Mouse (Mus musculus) v-Abl transformed pro-B cells (cell line): Measurements from ENCODE around the gene Fam169b.

Experiments used
- in situ Hi-C, 2 experiments: fragments of 400-800 bp; cut with MboI; formaldehyde crosslinking; loops; one replicate each; pipeline ENCODE4 v1.15.1; 2025; ENCODE audit not compliant: unreplicated experiment in 2 of 2

Fam169b gene

DNA sequence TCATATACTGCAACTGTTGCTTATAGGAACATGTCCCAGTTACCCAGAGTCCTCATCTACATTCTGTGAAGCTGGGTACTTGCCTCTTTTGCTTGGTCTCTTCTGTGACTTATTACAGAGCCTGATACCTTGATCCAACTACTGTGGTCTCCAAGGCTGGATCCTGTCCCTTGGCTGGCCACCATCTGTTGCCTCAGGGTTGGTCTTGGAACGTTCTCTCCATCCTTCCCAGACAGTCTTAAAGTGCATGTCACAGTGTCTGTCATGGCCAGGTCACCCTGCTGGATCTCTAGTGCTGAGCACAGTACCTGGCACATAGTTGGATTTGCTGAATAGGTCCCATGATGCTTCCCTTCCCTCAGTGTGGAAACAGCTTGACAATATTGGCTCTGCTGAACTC, 40.6 kb downstream of the Fam169b start:
- in situ Hi-C loops = no loop called here

DNA sequence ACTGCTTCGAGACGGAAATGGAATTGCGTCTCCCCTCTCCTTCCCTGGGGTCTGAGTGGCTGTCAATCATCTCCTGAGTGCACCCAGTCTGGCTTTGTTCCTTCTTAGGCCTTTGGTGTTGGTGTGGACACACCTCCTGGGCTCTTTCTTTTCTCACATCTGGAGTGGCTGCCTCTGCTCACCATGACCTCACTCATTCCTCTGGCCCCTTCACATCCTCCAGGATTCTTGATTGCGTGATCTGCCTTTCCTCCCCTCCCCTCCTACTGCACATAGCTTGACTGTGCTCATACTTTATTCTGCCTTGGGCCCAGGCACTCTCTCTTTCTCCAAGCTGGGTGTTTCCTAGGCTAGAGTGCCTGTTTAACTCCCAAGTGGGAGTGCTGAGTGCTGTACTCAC, 41.4 kb downstream of the Fam169b start:
- in situ Hi-C loops = no loop called here

DNA sequence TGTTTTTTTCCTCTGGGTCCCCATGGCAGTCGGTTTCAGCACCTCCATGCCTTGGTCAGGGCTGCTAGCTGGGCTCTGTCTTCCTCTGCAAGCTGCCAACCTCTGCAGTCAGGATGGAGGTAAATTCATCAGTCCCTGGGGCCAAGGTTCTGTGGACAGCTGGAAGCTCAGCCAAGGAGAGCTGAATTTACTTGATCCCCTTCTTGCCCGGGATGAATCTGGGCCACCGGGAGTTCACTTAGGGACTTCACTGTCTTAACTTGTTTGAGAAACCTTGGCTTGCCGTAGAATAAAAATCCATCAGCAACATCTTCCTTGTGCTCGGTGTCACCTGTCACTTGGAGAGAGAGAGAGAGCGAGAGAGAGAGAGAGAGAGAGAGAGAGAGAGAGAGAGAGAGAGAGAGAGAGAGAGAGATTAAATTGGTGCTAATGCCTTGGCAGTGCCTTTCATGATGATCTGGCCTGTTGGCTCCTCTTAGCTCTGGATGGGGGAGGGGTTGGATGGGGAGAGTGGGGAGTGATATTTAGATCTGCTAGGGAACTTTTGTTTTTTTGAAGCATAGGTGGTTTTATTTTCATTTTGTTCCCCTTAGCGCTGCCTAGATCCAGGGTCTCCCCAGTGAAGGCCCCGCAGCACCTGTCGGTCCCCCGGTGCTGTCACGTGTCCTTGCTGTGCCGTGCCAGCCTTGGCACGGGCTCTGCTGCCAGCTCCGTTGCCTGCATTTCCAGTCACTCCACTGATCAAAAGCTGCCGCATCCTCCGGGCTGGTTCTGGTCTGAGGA, 44.6 kb downstream of the Fam169b start:
- in situ Hi-C loops = no loop called here

DNA sequence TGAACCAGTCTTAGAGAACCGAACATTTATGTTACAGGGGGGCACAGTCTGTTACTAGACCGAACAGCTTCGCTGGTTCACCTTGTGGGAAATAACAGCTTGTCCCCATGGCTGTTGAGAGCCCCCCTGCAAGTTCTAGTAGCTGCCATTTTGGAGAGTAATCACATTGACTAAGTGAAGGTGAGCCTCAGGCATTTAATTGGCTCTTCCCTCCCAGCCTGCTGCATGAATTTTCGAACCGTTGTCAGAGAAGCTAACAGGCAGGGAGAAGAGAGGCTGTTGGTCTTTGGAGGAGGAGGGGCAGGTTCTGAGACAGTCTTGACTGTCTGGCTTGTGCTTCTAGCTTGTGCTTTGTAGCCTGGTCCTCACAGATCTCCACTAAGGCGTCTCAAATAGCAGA, 45.3 kb downstream of the Fam169b start:
- in situ Hi-C loops = no loop called here

DNA sequence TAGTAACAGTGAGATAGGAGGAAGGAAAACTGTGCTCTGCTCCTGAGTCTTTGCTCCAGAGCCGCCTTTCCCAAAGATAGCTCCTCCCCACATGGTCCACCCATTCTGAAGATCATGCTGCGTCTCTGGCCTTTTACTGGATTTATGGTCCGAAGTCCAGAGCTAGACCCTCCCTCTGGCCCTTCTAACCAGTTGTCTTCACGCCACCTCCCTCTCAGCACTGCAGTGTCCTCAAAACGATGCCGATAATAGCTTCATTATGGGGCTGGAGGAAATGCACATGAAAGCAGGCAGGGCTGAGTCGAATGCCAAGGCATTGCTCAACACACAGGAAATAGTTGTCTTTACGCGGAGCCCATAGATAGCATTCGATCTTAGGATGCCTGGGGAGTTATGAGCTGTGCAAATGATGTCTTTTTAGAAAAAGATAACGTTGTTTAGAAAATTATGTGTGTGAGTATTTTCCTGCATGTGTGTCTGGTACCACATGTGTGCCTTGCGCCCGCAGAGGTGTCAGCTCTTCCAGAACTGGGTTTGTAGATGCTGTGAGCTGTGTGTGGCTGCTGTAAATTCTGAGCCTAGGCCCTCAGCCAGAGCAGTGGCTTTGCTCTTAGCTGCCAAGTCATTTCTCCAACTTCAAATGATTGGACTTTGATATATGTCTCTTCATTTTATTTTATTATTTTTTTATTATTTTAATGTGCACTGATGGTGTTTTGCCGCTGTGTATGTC, 46.6 kb downstream of the Fam169b start:
- in situ Hi-C loops = no loop called here

DNA sequence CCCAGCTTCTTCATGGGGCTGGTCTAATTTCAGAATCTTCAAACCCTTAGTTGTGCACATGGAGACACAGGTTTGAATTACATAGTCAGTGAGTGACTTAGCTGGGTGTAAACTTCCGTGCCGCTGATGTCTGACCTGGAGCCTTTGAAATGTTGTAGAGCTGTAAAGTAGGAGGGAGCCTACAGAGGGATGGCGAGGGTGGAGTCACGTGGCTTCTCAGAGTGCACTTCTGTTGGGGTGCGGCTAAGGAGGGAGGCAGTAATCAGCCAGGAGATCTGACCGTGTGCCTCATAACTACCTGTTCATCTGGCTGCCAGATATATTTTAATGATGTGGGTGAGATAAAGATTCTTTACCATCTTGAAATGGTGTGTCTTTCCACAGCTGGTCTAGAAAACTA, 49.4 kb downstream of the Fam169b start:
- in situ Hi-C loops = no loop called here

DNA sequence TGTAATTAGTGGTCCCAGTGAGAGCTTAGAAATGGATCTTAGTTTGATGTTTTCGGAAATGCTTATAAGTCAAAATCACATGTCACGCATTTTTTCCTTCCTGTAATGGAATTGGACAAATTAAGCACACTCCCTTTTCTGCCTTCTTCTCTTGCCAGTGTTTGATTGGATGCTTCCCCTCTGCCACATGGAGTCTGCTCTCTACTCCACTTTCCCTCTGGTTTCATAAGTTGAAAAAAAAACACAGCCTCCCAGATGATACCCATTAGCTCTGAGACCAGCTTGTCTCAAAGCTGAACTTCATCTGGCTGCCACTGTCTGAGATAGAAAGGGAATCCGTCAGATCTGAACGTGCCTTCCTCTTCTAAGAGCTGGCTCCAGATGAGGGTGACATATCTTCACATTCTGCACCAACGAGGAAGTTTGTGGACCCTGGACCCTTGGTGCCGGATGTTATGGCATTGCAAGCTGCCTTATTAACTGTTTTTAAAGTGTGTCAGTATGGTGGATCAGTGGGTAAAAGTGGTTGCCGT, 52.6 kb downstream of the Fam169b start:
- in situ Hi-C loops = no loop called here

DNA sequence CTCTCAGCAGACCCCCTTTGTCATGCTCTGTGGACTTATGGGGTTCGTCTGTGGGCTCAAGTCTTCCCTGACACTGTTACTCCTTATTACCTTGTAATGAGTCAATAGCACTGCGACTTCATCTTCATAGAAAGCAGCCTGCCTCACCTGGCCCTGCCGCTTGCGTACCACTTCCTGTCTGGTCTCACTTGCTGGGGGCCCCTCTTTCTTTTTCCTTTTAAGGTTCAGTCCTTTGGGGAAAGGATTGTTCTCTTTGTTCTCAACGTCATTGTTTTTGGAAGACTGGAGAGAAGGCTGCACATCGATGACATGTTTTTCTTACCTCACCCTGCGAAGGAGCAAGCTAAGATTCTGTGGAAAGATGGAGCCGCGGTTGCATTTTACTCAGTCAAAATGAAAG, 55.4 kb downstream of the Fam169b start:
- in situ Hi-C loops = no loop called here

DNA sequence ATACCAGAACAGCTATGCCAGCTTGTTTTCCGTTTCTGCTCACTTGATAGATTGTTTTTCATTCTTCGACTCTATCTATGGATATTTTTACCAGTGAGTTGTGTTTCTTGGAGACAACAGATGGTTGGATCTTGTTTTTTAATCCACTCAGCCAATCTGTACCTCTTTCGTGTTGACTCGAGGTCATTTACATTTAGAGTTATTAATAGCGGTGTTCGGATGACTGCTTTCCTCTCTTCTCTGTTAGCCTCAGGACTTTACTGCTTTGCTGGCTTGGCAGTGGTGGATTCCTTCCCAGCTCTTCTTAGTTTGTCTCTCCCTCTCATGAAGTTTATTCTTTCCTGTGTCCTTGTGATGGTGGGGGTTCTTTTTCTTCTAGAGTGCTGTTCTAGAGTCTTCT, 59.2 kb downstream of the Fam169b start:
- in situ Hi-C loops = no loop called here

DNA sequence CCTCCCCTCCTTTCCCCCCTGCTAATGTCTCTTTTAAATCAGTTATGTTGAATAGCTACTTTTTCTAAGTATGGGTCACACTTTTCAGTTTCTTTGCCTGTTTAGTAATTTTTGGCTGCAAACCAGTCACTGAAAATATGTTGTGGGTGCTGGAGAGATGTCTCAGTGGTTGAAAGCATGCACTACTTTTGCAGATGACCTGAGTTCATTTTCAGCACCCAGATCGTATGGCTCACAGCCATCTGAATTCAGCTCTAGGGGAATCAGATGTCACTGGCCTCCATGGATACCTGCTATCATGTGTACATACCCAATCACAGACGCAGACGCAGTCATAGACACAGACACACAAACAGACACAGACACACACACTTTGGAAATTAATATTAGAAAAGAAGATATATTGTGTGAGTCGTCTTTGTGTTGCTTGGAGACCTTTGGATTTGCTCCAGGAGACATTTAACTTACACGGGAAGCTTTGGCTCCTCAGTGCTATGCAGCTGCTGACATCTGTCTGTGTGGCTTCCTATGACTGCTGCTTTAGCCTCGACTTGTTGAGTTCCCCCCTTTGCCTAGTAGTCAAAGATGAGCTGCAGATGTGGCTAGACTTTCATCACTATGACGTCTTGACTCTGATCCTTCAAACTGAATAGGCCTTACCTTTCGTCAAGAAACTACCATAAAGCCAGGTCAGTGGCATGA, 63.6 kb downstream of the Fam169b start:
- in situ Hi-C loops = no loop called here

DNA sequence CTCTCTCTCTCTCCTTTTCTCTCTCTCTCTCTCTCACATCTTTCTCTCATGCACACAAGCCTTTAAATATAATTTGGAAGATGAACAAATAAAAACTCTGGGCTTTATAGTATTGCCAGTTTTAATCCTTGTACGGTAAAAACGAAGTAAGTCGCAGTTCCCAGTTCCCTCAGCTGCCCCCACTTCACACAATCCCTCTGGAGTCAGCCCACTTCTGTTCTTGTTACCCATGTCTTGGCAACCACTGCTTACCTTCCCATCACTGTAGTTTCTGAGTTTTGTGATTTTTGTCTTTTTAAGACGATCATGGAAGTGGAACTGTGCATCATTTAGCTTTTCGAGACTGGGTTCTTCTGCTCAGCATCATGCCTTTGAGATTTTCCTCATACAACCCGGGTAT, 65.0 kb downstream of the Fam169b start:
- in situ Hi-C loops = no loop called here

DNA sequence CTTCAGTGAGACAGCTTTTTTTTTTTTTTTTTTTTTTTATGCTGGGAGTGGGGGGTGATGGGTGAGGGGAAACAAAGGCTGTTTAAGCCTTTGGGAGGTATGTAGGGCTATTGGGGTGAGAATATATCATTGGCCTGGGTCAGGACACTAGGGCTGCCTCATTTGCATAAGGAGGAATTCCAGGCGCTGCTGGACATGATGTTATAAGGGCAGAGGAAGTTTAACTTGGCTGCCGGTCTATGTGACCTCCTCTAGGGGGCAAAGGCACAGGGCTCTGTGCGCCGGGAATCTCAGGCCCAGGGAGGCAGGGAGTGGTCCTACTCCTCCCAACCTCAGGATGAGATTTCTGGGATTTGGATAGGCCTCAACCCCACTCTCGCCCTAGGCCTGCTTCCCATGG, 70.9 kb downstream of the Fam169b start:
- in situ Hi-C loops = no loop called here

DNA sequence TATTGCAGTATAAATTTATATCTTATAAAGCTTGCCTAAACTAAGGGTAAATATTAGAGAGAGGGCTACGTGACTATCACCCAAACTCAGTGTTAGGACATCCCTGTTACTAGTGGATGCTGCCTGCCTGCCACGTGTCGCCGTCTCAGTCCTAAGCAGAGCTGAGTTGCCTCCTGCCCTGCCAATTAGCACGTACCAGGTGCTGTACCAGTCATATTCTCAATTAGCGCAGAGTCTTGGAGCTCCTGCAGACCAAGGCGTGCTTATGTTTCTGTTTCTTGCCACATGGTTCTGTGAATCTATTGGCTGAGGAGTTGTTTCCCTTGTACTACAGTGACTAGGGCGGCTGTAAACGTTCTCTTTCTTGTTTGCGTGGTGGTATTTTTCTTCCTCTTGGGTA, 72.3 kb downstream of the Fam169b start:
- in situ Hi-C loops = no loop called here

DNA sequence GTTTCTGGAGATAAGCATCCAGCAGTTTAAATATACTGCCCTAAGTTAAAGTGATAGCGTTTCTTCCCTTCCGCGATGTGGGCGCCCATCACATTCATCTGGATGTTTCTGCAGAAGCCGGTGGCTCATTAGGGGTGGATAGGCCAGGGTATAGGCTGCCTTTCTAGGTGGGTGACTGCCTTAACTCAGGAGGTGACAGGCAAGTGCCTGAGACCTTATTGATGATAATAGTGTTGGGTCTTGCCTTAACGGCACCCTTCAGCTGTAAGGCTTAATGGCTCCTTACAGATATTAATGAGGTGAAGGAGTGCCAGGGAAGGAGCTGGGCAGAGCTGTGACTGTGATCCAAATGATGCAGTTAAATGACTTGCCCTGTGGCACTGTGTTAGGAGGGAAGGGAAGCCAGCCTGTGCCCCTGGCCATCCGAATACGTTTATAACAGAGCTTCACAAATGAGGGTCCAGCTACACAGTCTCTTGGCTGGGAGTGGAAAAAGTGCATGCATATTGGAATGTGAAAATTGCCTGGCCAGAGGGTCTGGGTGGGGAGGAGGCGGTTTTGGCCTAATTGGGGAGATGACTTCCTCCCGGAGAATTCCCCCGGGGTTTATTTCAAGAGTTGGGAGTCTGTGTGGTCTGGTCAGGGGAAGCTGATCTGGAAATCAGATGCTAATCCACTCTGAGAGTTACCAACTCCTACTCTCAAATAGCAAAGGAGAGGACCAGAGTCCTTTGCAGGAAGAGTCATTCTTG, 81.9 kb downstream of the Fam169b start:
- in situ Hi-C loops = loop anchor here in 1 of 2 experiments (10.0 kb wide), 1 partner anchor 681 kb away; no protein-coding TSS in a partner anchor

DNA sequence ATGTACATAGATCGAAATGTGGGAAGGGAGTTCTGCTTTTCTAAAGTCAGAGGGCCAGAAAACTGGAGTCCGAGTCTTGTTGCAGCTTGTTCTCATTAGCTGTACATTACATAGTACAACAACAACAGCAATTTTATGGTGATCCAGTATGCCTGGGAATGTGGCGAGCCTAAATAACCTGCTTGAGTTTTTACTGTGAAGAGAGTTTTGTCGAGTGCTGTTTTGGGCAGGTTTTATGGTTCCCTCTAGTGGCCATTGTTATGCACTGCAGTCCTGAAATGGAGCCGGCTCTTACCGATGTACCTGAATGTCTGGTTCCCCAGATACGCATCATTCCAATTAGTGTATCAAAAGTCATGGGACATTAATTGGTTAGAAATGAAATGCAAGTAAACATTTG, 83.8 kb downstream of the Fam169b start:
- in situ Hi-C loops = loop anchor here in 1 of 2 experiments (10.0 kb wide), 1 partner anchor 683 kb away; no protein-coding TSS in a partner anchor

DNA sequence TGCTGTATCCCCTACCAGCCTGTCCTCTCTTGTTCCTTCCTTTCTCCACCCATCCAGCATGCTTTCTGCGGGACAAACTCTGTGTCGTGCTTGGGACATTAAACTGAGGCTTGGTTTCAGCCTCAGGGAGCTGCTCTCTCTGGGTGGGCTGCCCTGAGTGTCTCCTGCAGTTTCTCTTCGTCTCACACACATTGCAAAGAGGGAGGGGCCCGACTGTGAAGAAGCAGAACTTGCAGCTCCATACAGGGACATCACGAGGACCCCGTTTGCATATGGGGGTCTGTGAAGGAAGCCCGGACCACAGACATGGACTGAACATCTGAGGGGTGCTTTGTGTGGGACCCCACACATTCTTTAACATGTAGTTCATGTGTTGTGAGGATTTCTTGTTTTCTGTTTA, 89.0 kb downstream of the Fam169b start:
- in situ Hi-C loops = no loop called here

DNA sequence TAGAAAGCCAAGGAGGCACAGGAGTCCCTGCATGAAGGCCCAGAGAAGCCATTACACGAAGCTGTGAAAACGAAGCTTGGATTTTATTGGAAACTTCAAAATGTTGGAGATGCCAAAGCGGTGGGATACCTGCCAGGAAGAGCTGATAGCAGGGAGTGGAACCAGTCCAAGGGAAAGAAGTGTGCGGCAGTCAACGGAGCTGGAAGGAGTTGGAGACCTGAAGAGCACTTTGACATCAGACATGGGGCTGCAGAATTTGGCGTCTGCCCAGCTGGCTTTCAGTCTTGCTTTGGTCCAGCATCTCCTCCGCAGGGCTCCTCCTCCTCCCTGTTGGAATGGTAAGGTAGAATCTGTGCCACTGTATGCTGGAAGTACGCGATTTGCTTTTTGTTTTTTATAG, 92.1 kb downstream of the Fam169b start:
- in situ Hi-C loops = no loop called here

DNA sequence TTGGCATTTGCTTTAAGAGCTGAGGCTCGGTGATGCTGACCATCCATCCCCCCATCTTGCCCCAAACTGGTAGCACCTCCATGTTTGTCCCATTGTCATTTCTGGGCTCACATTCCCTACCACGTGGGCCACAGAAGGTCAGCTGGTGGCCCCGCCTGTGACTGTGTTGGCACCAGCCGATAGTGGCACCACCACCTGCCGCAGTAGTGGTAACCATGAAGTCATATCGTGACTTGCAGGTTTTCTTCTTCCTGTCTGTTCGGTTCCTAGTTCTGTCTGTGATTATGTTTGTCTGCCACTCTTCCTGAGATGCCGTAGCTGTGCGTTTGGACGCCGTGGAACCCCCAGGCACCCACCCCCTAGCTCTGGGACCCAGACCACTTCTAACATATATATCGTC, 95.3 kb downstream of the Fam169b start:
- in situ Hi-C loops = no loop called here

DNA sequence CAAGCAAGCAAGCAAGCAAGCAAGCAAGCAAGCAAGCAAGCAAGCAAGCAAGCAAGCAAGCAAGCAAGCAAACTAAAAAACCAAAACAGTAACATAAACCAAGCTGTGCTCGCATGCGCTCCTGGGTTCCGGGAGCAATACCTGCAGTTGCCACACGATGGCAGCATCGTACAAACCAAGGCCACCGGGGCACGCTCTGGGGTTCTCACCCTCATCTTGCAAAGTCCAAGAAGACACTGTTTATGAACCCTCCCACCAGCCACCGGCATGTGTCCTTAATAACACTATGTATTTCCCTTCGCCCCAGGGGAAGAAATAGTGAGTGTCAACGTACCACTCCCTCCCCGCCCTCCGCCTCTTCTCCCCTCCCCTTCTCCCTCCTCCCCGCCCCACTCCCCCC, 96.1 kb downstream of the Fam169b start:
- in situ Hi-C loops = no loop called here

DNA sequence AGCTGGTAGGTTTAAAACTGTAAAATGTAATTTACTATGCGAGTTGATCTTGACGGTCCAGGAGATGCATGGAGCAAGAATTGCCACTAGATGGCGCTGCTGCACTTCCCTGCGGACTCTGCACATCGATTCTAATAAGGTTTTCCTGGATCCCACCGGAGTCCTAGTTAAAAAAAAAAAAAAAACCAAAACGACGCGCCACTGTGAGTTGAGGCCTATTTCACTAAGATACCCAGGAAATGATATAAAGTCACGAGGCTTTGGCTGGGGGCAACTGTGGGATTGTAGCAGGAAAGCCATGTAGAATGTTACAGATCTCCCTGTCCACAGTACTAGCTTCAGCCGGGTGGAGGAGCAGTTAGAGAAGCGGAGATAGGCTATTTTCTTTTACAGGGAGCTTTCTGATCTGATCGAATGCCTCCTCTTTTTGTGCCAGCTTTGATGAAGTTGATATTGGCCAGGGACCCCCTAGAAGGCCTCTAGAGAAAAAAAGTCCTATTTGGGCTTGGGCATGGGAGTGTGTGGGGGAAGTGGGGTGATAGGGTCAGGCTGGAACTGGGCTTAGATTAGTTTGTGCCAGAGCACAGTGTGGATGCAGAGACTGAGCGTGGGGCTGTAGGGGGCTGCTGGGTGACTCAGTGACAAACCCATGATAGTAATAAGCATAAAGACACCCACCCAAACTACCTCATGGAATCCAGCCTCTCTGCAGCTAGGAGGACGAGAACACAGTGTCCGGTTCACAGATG, 100.6 kb downstream of the Fam169b start:
- in situ Hi-C loops = no loop called here
